Mouse (Mus musculus) brain, embryonic 14.5 days (tissue): ENCODE measurements at regions not wholly inside any gene's neighbourhood (a gene's known extent, or its start where the extent isn't known, plus 50 kb on each side); places are given as distances from the start of the nearest gene placed in this dataset.

Source experiments
- CTCF ChIP-seq: fragments of 200-500 bp; IDR thresholded peaks from 2 replicates; pipeline ENCODE4 v1.5.1; 2012; ENCODE audit warnings: inconsistent platforms, mild to moderate bottlenecking, moderate library complexity, borderline replicate concordance; ENCODE audit not compliant: insufficient read depth, insufficient read length; ENCODE audit errors: extremely low read depth
- POLR2A ChIP-seq: fragments of 200-500 bp; IDR thresholded peaks from 2 replicates; pipeline ENCODE4 v1.6.1; 2012; ENCODE audit warnings: mild to moderate bottlenecking, inconsistent platforms, borderline replicate concordance; ENCODE audit not compliant: poor library complexity, insufficient read depth, insufficient read length, severe bottlenecking; ENCODE audit errors: extremely low read depth

- TF ChIP-seq CTCF, result no peak
- no peak for TF ChIP-seq POLR2A
These were observed 246.0 kb downstream of the Lrfn2 start for GRCm38 (mm10) chr17:49177966-49178731.
